Mouse (Mus musculus): ENCODE results near the gene Gsg1l. TPM values are rescaled to one million over a fixed set of nuclear protein-coding genes. Genes with fewer than 3 reads are reported as not detected.
A peak's percentile ranks its signal among the peaks of the same experiment; 100 is the strongest.

The Gsg1l gene
- 2.9 and 3.2 TPM in 2 replicates for polyA plus RNA-seq (2015; fragmentation: Nextera tagmentation; extraction: Ambion mirVana)

GRCm38 (mm10) chr7:126082286-126082741, at the start of gene Gsg1l:
Gsg1l (minus strand) TSS chr7:126082411.
- ATAC-seq (ENCODE audit: borderline replicate concordance, extremely low read depth, low FRiP score, low TSS enrichment), result peak; percentile 10; the same call in 1 of the 2 replicates
- H3K27ac ChIP-seq, result 0 out of 2 replicates have a peak within 1 kb of the TSS, but pooled peaks have one; percentile 9
- peak within 1 kb of the TSS; percentile 56 for H3K4me3 ChIP-seq
- peak within 1 kb of the TSS; percentile 97 for H3K4me2 ChIP-seq
- peak within 1 kb of the TSS; percentile 47 for H3K9ac ChIP-seq
- H3K27me3 ChIP-seq, result peaks cover 62% of the 10 kb centered on the region
- H3K4me1 ChIP-seq, result peaks cover 30% of the 10 kb centered on the region
- 2% methylated on average over 19 of the region's 49 CpGs for WGBS
- no peaks in the 10 kb centered on the region for H3K36me3 ChIP-seq
- H3K9me3 ChIP-seq, result no peaks in the 10 kb centered on the region

GRCm38 (mm10) chr7:126127673-126128072, 45.5 kb upstream of the Gsg1l start:
- peaks cover 59% of the 10 kb centered on the region for H3K36me3 ChIP-seq
- no peaks in the 10 kb centered on the region for H3K4me1 ChIP-seq
- no peak overlapping the region for H3K4me3 ChIP-seq
- no peaks in the 10 kb centered on the region for H3K27me3 ChIP-seq
- no peak for ATAC-seq (ENCODE audit: borderline replicate concordance, extremely low read depth, low FRiP score, low TSS enrichment)
- H3K9me3 ChIP-seq, result no peaks in the 10 kb centered on the region
- H3K27ac ChIP-seq, result no peak overlapping the region
- H3K9ac ChIP-seq, result no peak overlapping the region
- no peak overlapping the region for H3K4me2 ChIP-seq
- 82% methylated on average over 2 of the region's 2 CpGs for WGBS

GRCm38 (mm10) chr7:126126502-126126901, 44.3 kb upstream of the Gsg1l start:
- no peak overlapping the region for H3K4me2 ChIP-seq
- H3K4me3 ChIP-seq, result no peak overlapping the region
- no peaks in the 10 kb centered on the region for H3K9me3 ChIP-seq
- no peak for ATAC-seq (ENCODE audit: borderline replicate concordance, extremely low read depth, low FRiP score, low TSS enrichment)
- no peaks in the 10 kb centered on the region for H3K4me1 ChIP-seq
- peaks cover 63% of the 10 kb centered on the region for H3K36me3 ChIP-seq
- no peak overlapping the region for H3K9ac ChIP-seq
- no peak overlapping the region for H3K27ac ChIP-seq
- H3K27me3 ChIP-seq, result no peaks in the 10 kb centered on the region
- 58% methylated on average over 3 of the region's 3 CpGs for WGBS

GRCm38 (mm10) chr7:126121533-126121932, 39.3 kb upstream of the Gsg1l start:
- 73% methylated on average over 4 of the region's 4 CpGs for WGBS
- Histone ChIP-seq H3K4me3 (no peak overlapping the region), H3K27me3 (no peaks in the 10 kb centered on the region), H3K27ac (no peak overlapping the region), H3K9ac (no peak overlapping the region), H3K36me3 (peaks cover 58% of the 10 kb centered on the region), H3K9me3 (no peaks in the 10 kb centered on the region), H3K4me1 (no peaks in the 10 kb centered on the region), H3K4me2 (no peak overlapping the region)
- ATAC-seq (ENCODE audit: borderline replicate concordance, extremely low read depth, low FRiP score, low TSS enrichment), result peak; percentile 31; the same call in 1 of the 2 replicates

GRCm38 (mm10) chr7:126119819-126120218, 37.6 kb upstream of the Gsg1l start:
- H3K9ac ChIP-seq, result no peak overlapping the region
- no peak overlapping the region for H3K27ac ChIP-seq
- no peak overlapping the region for H3K4me3 ChIP-seq
- no peaks in the 10 kb centered on the region for H3K9me3 ChIP-seq
- H3K4me1 ChIP-seq, result no peaks in the 10 kb centered on the region
- no peaks in the 10 kb centered on the region for H3K27me3 ChIP-seq
- WGBS, result 81% methylated on average over 6 of the region's 6 CpGs
- no peak for ATAC-seq (ENCODE audit: borderline replicate concordance, extremely low read depth, low FRiP score, low TSS enrichment)
- H3K36me3 ChIP-seq, result peaks cover 67% of the 10 kb centered on the region
- no peak overlapping the region for H3K4me2 ChIP-seq

GRCm38 (mm10) chr7:126113263-126113662, 31.1 kb upstream of the Gsg1l start:
- Histone ChIP-seq H3K4me3 (no peak overlapping the region), H3K4me1 (no peaks in the 10 kb centered on the region), H3K4me2 (no peak overlapping the region), H3K9me3 (no peaks in the 10 kb centered on the region), H3K27me3 (no peaks in the 10 kb centered on the region), H3K9ac (no peak overlapping the region), H3K36me3 (peaks cover 69% of the 10 kb centered on the region), H3K27ac (no peak overlapping the region)
- ATAC-seq (ENCODE audit: borderline replicate concordance, extremely low read depth, low FRiP score, low TSS enrichment), result no peak
- 66% methylated on average over 4 of the region's 4 CpGs for WGBS

- 78% methylated on average over 2 of the region's 2 CpGs for WGBS
- H3K9me3 ChIP-seq, result no peaks in the 10 kb centered on the region
- no peaks in the 10 kb centered on the region for H3K4me1 ChIP-seq
- H3K27ac ChIP-seq, result no peak overlapping the region
- H3K9ac ChIP-seq, result no peak overlapping the region
- no peak overlapping the region for H3K4me3 ChIP-seq
- H3K36me3 ChIP-seq, result peaks cover 83% of the 10 kb centered on the region
- no peak overlapping the region for H3K4me2 ChIP-seq
- no peak for ATAC-seq (ENCODE audit: borderline replicate concordance, extremely low read depth, low FRiP score, low TSS enrichment)
- no peaks in the 10 kb centered on the region for H3K27me3 ChIP-seq
Observed at GRCm38 (mm10) chr7:126111230-126111629, 29.0 kb upstream of the Gsg1l start.

- H3K36me3 ChIP-seq, result peaks cover 81% of the 10 kb centered on the region
- WGBS, result 43% methylated on average over 3 of the region's 3 CpGs
- H3K27ac ChIP-seq, result no peak overlapping the region
- H3K4me2 ChIP-seq, result no peak overlapping the region
- no peak overlapping the region for H3K9ac ChIP-seq
- no peaks in the 10 kb centered on the region for H3K27me3 ChIP-seq
- H3K9me3 ChIP-seq, result no peaks in the 10 kb centered on the region
- no peaks in the 10 kb centered on the region for H3K4me1 ChIP-seq
- H3K4me3 ChIP-seq, result no peak overlapping the region
- no peak for ATAC-seq (ENCODE audit: borderline replicate concordance, extremely low read depth, low FRiP score, low TSS enrichment)
Observed at GRCm38 (mm10) chr7:126109898-126110297, 27.7 kb upstream of the Gsg1l start.

GRCm38 (mm10) chr7:126100440-126100839, 18.2 kb upstream of the Gsg1l start:
- no peak for ATAC-seq (ENCODE audit: borderline replicate concordance, extremely low read depth, low FRiP score, low TSS enrichment)
- no peak overlapping the region for H3K4me2 ChIP-seq
- WGBS, result 66% methylated on average over 11 of the region's 11 CpGs
- no peak overlapping the region for H3K9ac ChIP-seq
- no peak overlapping the region for H3K27ac ChIP-seq
- H3K9me3 ChIP-seq, result no peaks in the 10 kb centered on the region
- no peak overlapping the region for H3K4me3 ChIP-seq
- no peaks in the 10 kb centered on the region for H3K4me1 ChIP-seq
- peaks cover 56% of the 10 kb centered on the region for H3K36me3 ChIP-seq
- no peaks in the 10 kb centered on the region for H3K27me3 ChIP-seq

GRCm38 (mm10) chr7:126099835-126100234, 17.6 kb upstream of the Gsg1l start:
- H3K27me3 ChIP-seq, result no peaks in the 10 kb centered on the region
- no peak overlapping the region for H3K4me3 ChIP-seq
- H3K4me1 ChIP-seq, result no peaks in the 10 kb centered on the region
- H3K27ac ChIP-seq, result no peak overlapping the region
- no peak for ATAC-seq (ENCODE audit: borderline replicate concordance, extremely low read depth, low FRiP score, low TSS enrichment)
- H3K36me3 ChIP-seq, result peaks cover 51% of the 10 kb centered on the region
- H3K9me3 ChIP-seq, result no peaks in the 10 kb centered on the region
- no peak overlapping the region for H3K4me2 ChIP-seq
- no peak overlapping the region for H3K9ac ChIP-seq
- WGBS, result 70% methylated on average over 2 of the region's 2 CpGs

- no peak overlapping the region for H3K9ac ChIP-seq
- ATAC-seq (ENCODE audit: borderline replicate concordance, extremely low read depth, low FRiP score, low TSS enrichment), result no peak
- 96% methylated on average over 7 of the region's 7 CpGs for WGBS
Observed at GRCm38 (mm10) chr7:126099163-126099775, 17.1 kb upstream of the Gsg1l start.

GRCm38 (mm10) chr7:126097219-126097915, 15.2 kb upstream of the Gsg1l start:
- Histone ChIP-seq H3K9me3 (no peaks in the 10 kb centered on the region), H3K27me3 (no peaks in the 10 kb centered on the region), H3K9ac (no peak overlapping the region), H3K36me3 (peaks cover 29% of the 10 kb centered on the region; the same call in 1 of the 2 replicates), H3K4me1 (no peaks in the 10 kb centered on the region), H3K4me3 (no peak overlapping the region), H3K27ac (no peak overlapping the region), H3K4me2 (no peak overlapping the region)
- 61% methylated on average over 6 of the region's 9 CpGs for WGBS
- ATAC-seq (ENCODE audit: borderline replicate concordance, extremely low read depth, low FRiP score, low TSS enrichment), result no peak

More at GRCm38 (mm10) chr7:126099163-126099775, 17.1 kb upstream of the Gsg1l start:
- Histone ChIP-seq H3K4me1 (no peaks in the 10 kb centered on the region), H3K36me3 (peaks cover 45% of the 10 kb centered on the region), H3K4me2 (no peak overlapping the region), H3K27ac (no peak overlapping the region), H3K27me3 (no peaks in the 10 kb centered on the region), H3K4me3 (no peak overlapping the region), H3K9me3 (no peaks in the 10 kb centered on the region)
